Mouse (Mus musculus): ENCODE measurements around the gene Mybpc2. TPM values are rescaled to one million over a fixed set of nuclear protein-coding genes. Genes with fewer than 3 reads are reported as not detected.

The Mybpc2 gene
- polyA plus RNA-seq, 1 experiment from 2014 or later, result 0.35 TPM

GRCm38 (mm10) chr7:44531207-44531606 is 6.8 kb upstream of the Mybpc2 start:
- Histone ChIP-seq H3K9ac (replicated peaks) (no peak overlapping the region; the same call in 1 of the 2 replicates), H3K27ac (ENCODE audit: low read depth) (peak overlapping the region; percentile 39; the same call in 1 of the 2 replicates), H3K4me2 (ENCODE audit: low read depth, low read length) (no peak overlapping the region), H3K27me3 (ENCODE audit: insufficient read depth, low read length) (0 out of 2 replicates have a peak, but pooled peaks cover 9% of the 10 kb centered on the region), H3K4me3 (ENCODE audit: low read depth, low read length) (0 out of 2 replicates have a peak overlapping the region, but pooled peaks have one; percentile 24), H3K36me3 (replicated peaks; ENCODE audit: insufficient read depth, low read length) (peaks cover 9% of the 10 kb centered on the region), H3K4me1 (ENCODE audit: insufficient read depth) (peaks cover 6% of the 10 kb centered on the region; the same call in 1 of the 2 replicates), H3K9me3 (ENCODE audit: low read length) (no peaks in the 10 kb centered on the region)
- 29% methylated on average over 5 of the region's 5 CpGs for WGBS (ENCODE audit: insufficient replicate concordance)
- DNase-seq, result peak; percentile 58
- TF ChIP-seq EP300 (IDR thresholded peaks at IDR 0.05; ENCODE audit: low read depth) (no peak), CTCF (IDR thresholded peaks at IDR 0.05; ENCODE audit: low read depth) (no peak)
- ATAC-seq, result peak; percentile 14; the same call in 1 of the 2 replicates

- ATAC-seq (no peak), DNase-seq (no peak)
- Histone ChIP-seq H3K27ac (ENCODE audit: low read depth) (peak overlapping the region; percentile 7; the same call in 1 of the 2 replicates), H3K4me2 (ENCODE audit: low read depth, low read length) (peak overlapping the region; percentile 30; the same call in 1 of the 2 replicates), H3K9me3 (ENCODE audit: low read length) (no peaks in the 10 kb centered on the region), H3K9ac (replicated peaks) (peak overlapping the region; percentile 41), H3K36me3 (replicated peaks; ENCODE audit: insufficient read depth, low read length) (peaks cover 4% of the 10 kb centered on the region), H3K27me3 (ENCODE audit: insufficient read depth, low read length) (peaks cover 9% of the 10 kb centered on the region; the same call in 1 of the 2 replicates), H3K4me1 (ENCODE audit: insufficient read depth) (peaks cover 6% of the 10 kb centered on the region; the same call in 1 of the 2 replicates), H3K4me3 (ENCODE audit: low read depth, low read length) (peak overlapping the region; percentile 24)
- no peak for TF ChIP-seq CTCF (IDR thresholded peaks at IDR 0.05; ENCODE audit: low read depth)
- 67% methylated on average over 3 of the region's 3 CpGs for WGBS (ENCODE audit: insufficient replicate concordance)
Observed at GRCm38 (mm10) chr7:44530507-44530906, 6.1 kb upstream of the Mybpc2 start.

GRCm38 (mm10) chr7:44529518-44529917 is 5.1 kb upstream of the Mybpc2 start:
- Histone ChIP-seq H3K9ac (replicated peaks) (no peak overlapping the region), H3K27ac (ENCODE audit: low read depth) (peak overlapping the region; percentile 39; the same call in 1 of the 2 replicates), H3K4me2 (ENCODE audit: low read depth, low read length) (peak overlapping the region; percentile 77), H3K27me3 (ENCODE audit: insufficient read depth, low read length) (peaks cover 18% of the 10 kb centered on the region), H3K4me1 (ENCODE audit: insufficient read depth) (peaks cover 6% of the 10 kb centered on the region; the same call in 1 of the 2 replicates), H3K4me3 (ENCODE audit: low read depth, low read length) (peak overlapping the region; percentile 24; the same call in 1 of the 2 replicates), H3K36me3 (replicated peaks; ENCODE audit: insufficient read depth, low read length) (no peaks in the 10 kb centered on the region; the same call in 1 of the 2 replicates), H3K9me3 (ENCODE audit: low read length) (no peaks in the 10 kb centered on the region)
- DNase-seq, result no peak
- ATAC-seq, result no peak
- TF ChIP-seq EP300 (IDR thresholded peaks at IDR 0.05; ENCODE audit: low read depth) (no peak), CTCF (IDR thresholded peaks at IDR 0.05; ENCODE audit: low read depth) (no peak)
- WGBS (ENCODE audit: insufficient replicate concordance), result 70% methylated on average over 5 of the region's 5 CpGs

GRCm38 (mm10) chr7:44527483-44528398 is 3.3 kb upstream of the Mybpc2 start:
- Histone ChIP-seq H3K9ac (replicated peaks) (peak overlapping the region; percentile 35), H3K27me3 (ENCODE audit: insufficient read depth, low read length) (peaks cover 32% of the 10 kb centered on the region), H3K27ac (ENCODE audit: low read depth) (peak overlapping the region; percentile 66), H3K4me2 (ENCODE audit: low read depth, low read length) (peak overlapping the region; percentile 77), H3K4me1 (ENCODE audit: insufficient read depth) (peaks cover 6% of the 10 kb centered on the region; the same call in 1 of the 2 replicates), H3K36me3 (replicated peaks; ENCODE audit: insufficient read depth, low read length) (no peaks in the 10 kb centered on the region), H3K9me3 (ENCODE audit: low read length) (no peaks in the 10 kb centered on the region), H3K4me3 (ENCODE audit: low read depth, low read length) (peak overlapping the region; percentile 40)
- peak; percentile 85 for DNase-seq
- ATAC-seq, result peak; percentile 65
- TF ChIP-seq EP300 (IDR thresholded peaks at IDR 0.05; ENCODE audit: low read depth), result no peak
- peak; percentile 86 for TF ChIP-seq CTCF (IDR thresholded peaks at IDR 0.05; ENCODE audit: low read depth)
- 6% methylated on average over 40 of the region's 40 CpGs for WGBS (ENCODE audit: insufficient replicate concordance)

GRCm38 (mm10) chr7:44526414-44527154 is 2.1 kb upstream of the Mybpc2 start:
- ATAC-seq, result no peak
- no peaks in the 10 kb centered on the region for H3K36me3 ChIP-seq (replicated peaks; ENCODE audit: insufficient read depth, low read length)
- no peak overlapping the region for H3K4me3 ChIP-seq (ENCODE audit: low read depth, low read length)
- H3K27ac ChIP-seq (ENCODE audit: low read depth), result no peak overlapping the region
- no peak overlapping the region for H3K9ac ChIP-seq (replicated peaks)
- H3K4me2 ChIP-seq (ENCODE audit: low read depth, low read length), result no peak overlapping the region
- no peak for DNase-seq
- H3K9me3 ChIP-seq (ENCODE audit: low read length), result no peaks in the 10 kb centered on the region
- no peak for TF ChIP-seq CTCF (IDR thresholded peaks at IDR 0.05; ENCODE audit: low read depth)
- no peak for TF ChIP-seq EP300 (IDR thresholded peaks at IDR 0.05; ENCODE audit: low read depth)
- 73% methylated on average over 14 of the region's 14 CpGs for WGBS (ENCODE audit: insufficient replicate concordance)
- H3K4me1 ChIP-seq (ENCODE audit: insufficient read depth), result peaks cover 9% of the 10 kb centered on the region; the same call in 1 of the 2 replicates
- H3K27me3 ChIP-seq (ENCODE audit: insufficient read depth, low read length), result peaks cover 43% of the 10 kb centered on the region

All from liver, postnatal 0 days (tissue).